Mouse (Mus musculus): ENCODE measurements around the gene Myo9b. TPM values are rescaled to one million over a fixed set of nuclear protein-coding genes. Genes with fewer than 3 reads are reported as not detected.

The Myo9b gene
- total RNA-seq, 2 experiments from 2014 or later, result 33.7 to 33.8 TPM

- no peak overlapping the region for H3K4me3 ChIP-seq
- no peak for TF ChIP-seq CTCF (conservative IDR thresholded peaks at IDR 0.05)
- no peak for DNase-seq (ENCODE audit: low spot score in 2 of 2)
- no peak overlapping the region for H3K27ac ChIP-seq
These were observed 131.5 kb downstream of the Myo9b start for GRCm38 (mm10) chr8:71404011-71404410.

GRCm38 (mm10) chr8:71404951-71405351 lies 132.4 kb downstream of the Myo9b start:
- TF ChIP-seq CTCF (conservative IDR thresholded peaks at IDR 0.05), result no peak
- H3K4me3 ChIP-seq, result no peak overlapping the region
- no peak for DNase-seq (ENCODE audit: low spot score in 2 of 2)
- no peak overlapping the region; the same call in 1 of the 2 replicates for H3K27ac ChIP-seq

- H3K27ac ChIP-seq, result peak within 1 kb of the TSS; percentile 58; the same call in 1 of the 2 replicates
- peak within 1 kb of the TSS; percentile 52 for H3K4me3 ChIP-seq
- TF ChIP-seq CTCF (conservative IDR thresholded peaks at IDR 0.05), result peak; percentile 83
- DNase-seq (ENCODE audit: low spot score in 2 of 2), result peak; percentile 89 to 93
These were observed 133.0 kb downstream of the Myo9b start, which contains the start of gene Ankle1 for GRCm38 (mm10) chr8:71405401-71406098. TSS of gene Ankle1 (plus strand) at chr8:71406010.

GRCm38 (mm10) chr8:71406099-71407015 lies 133.8 kb downstream of the Myo9b start:
- Histone ChIP-seq H3K4me3 (peak overlapping the region; percentile 52), H3K27ac (no peak overlapping the region)
- peak; percentile 72 for TF ChIP-seq CTCF (conservative IDR thresholded peaks at IDR 0.05)
- no peak for DNase-seq (ENCODE audit: low spot score in 2 of 2)

- Histone ChIP-seq H3K4me3 (no peak overlapping the region), H3K27ac (no peak overlapping the region)
- TF ChIP-seq CTCF (conservative IDR thresholded peaks at IDR 0.05), result no peak
These were observed 134.9 kb downstream of the Myo9b start for GRCm38 (mm10) chr8:71407441-71407840.

GRCm38 (mm10) chr8:71408231-71408630 lies 135.7 kb downstream of the Myo9b start:
- DNase-seq (ENCODE audit: low spot score in 2 of 2), result no peak
- no peak overlapping the region for H3K4me3 ChIP-seq
- TF ChIP-seq CTCF (conservative IDR thresholded peaks at IDR 0.05), result no peak
- no peak overlapping the region for H3K27ac ChIP-seq

More at GRCm38 (mm10) chr8:71407441-71407840, 134.9 kb downstream of the Myo9b start:
- DNase-seq (ENCODE audit: low spot score in 2 of 2), result no peak

Other genes with a start within 250 kb of the Myo9b start
- gene Haus8, start 220 bp downstream of the Myo9b start, total RNA-seq (2021), result 1 to 10 TPM; 7.0 to 9.4 TPM
- gene Use1, start 94.1 kb downstream of the Myo9b start, total RNA-seq (2021), result 100 to 1,000 TPM; 107 to 117 TPM
- 10 to 100 TPM; 15.4 to 15.9 TPM for gene Ocel1, start 98.6 kb downstream of the Myo9b start, total RNA-seq (2021)
- gene Nr2f6, start 109.2 kb downstream of the Myo9b start, total RNA-seq (2021), result 10 to 100 TPM; 41.9 TPM
- 1 to 10 TPM; 3.3 to 4.3 TPM for gene Ushbp1, start 123.1 kb downstream of the Myo9b start, total RNA-seq (2021)
- 100 to 1,000 TPM in 1 of 2 experiments, 10 to 100 TPM in 1; 98.3 to 102 TPM for gene Babam1, start 124.1 kb downstream of the Myo9b start, total RNA-seq (2021)
- gene Ankle1, start 133.3 kb downstream of the Myo9b start, total RNA-seq (2021), result under 1 TPM; 0.67 to 0.88 TPM
- gene Abhd8, start 190.9 kb downstream of the Myo9b start, total RNA-seq (2021), result 100 to 1,000 TPM; 260 to 270 TPM
- gene Mrpl34, start 192.2 kb downstream of the Myo9b start, total RNA-seq (2021), result 10 to 100 TPM; 39.7 to 45.4 TPM
- 10 to 100 TPM; 83.2 to 89.7 TPM for gene Dda1, start 196.5 kb downstream of the Myo9b start, total RNA-seq (2021)
- 10 to 100 TPM; 52.9 to 55.3 TPM for gene Ano8, start 213.2 kb downstream of the Myo9b start, total RNA-seq (2021)
- gene Gtpbp3, start 215.4 kb downstream of the Myo9b start, total RNA-seq (2021), result 10 to 100 TPM; 28.7 to 32.1 TPM
- 1 to 10 TPM; 7.3 to 7.7 TPM for gene Plvap, start 239.0 kb downstream of the Myo9b start, total RNA-seq (2021)

All from layer of hippocampus, adult 2 months (tissue).